Mouse (Mus musculus): Measurements from ENCODE around the gene Ring1. TPM values are rescaled to one million over a fixed set of nuclear protein-coding genes. Genes with fewer than 3 reads are reported as not detected.

The Ring1 gene
- 52.0 and 61.3 TPM in 2 replicates for polyA plus RNA-seq (2012; rRNA removed)

- H3K27me3 ChIP-seq (ENCODE audit: control insufficient read depth, insufficient read depth, low read length) = no peaks in the 10 kb centered on the region
- 2% methylated on average over 56 of the region's 58 CpGs for WGBS
- H3K4me1 ChIP-seq (ENCODE audit: control insufficient read depth, insufficient read depth, insufficient read length) = peaks cover 18% of the 10 kb centered on the region; the same call in 1 of the 2 replicates
- peak within 1 kb of the TSS; percentile 86 for H3K27ac ChIP-seq (ENCODE audit: insufficient read depth, low read length)
- peaks cover 22% of the 10 kb centered on the region for H3K36me3 ChIP-seq (ENCODE audit: control insufficient read depth, insufficient read depth, low read length)
- H3K4me3 ChIP-seq (ENCODE audit: extremely low read depth, insufficient read depth, insufficient read length) = peak within 1 kb of the TSS; percentile 83
- DNase-seq (ENCODE audit: low read depth in 1 of 2, low spot score in 2 of 2) = peak; percentile 59 to 80
- no peak for TF ChIP-seq CTCF (IDR thresholded peaks at IDR 0.05; ENCODE audit: extremely low read depth, insufficient read depth, insufficient read length, insufficient replicate concordance)
- TF ChIP-seq POLR2A (IDR thresholded peaks at IDR 0.05; ENCODE audit: low read depth, low read length) = peak; percentile 49
Measured at GRCm38 (mm10) chr17:34024317-34024821, at the start of gene Ring1. Ring1 (minus strand) TSS chr17:34024680.

GRCm38 (mm10) chr17:34072091-34072490 is 47.6 kb upstream of the Ring1 start:
- Histone ChIP-seq H3K36me3 (ENCODE audit: control insufficient read depth, insufficient read depth, low read length) (no peaks in the 10 kb centered on the region), H3K27ac (ENCODE audit: insufficient read depth, low read length) (no peak overlapping the region), H3K27me3 (ENCODE audit: control insufficient read depth, insufficient read depth, low read length) (peaks cover 2% of the 10 kb centered on the region; the same call in 1 of the 2 replicates), H3K4me3 (ENCODE audit: extremely low read depth, insufficient read depth, insufficient read length) (no peak overlapping the region), H3K4me1 (ENCODE audit: control insufficient read depth, insufficient read depth, insufficient read length) (peaks cover 19% of the 10 kb centered on the region)
- peak; percentile 28 to 54 for DNase-seq (ENCODE audit: low read depth in 1 of 2, low spot score in 2 of 2)
- no peak for TF ChIP-seq POLR2A (IDR thresholded peaks at IDR 0.05; ENCODE audit: low read depth, low read length)
- WGBS = 51% methylated on average over 5 of the region's 5 CpGs

- no peaks in the 10 kb centered on the region for H3K36me3 ChIP-seq (ENCODE audit: control insufficient read depth, insufficient read depth, low read length)
- no peak for DNase-seq (ENCODE audit: low read depth in 1 of 2, low spot score in 2 of 2)
- peaks cover 19% of the 10 kb centered on the region for H3K4me1 ChIP-seq (ENCODE audit: control insufficient read depth, insufficient read depth, insufficient read length)
- H3K27me3 ChIP-seq (ENCODE audit: control insufficient read depth, insufficient read depth, low read length) = no peaks in the 10 kb centered on the region
- no peak overlapping the region for H3K27ac ChIP-seq (ENCODE audit: insufficient read depth, low read length)
- WGBS = 41% methylated on average over 3 of the region's 3 CpGs
- H3K4me3 ChIP-seq (ENCODE audit: extremely low read depth, insufficient read depth, insufficient read length) = no peak overlapping the region
- TF ChIP-seq POLR2A (IDR thresholded peaks at IDR 0.05; ENCODE audit: low read depth, low read length) = no peak
- TF ChIP-seq CTCF (IDR thresholded peaks at IDR 0.05; ENCODE audit: extremely low read depth, insufficient read depth, insufficient read length, insufficient replicate concordance) = no peak
Measured at GRCm38 (mm10) chr17:34068864-34069263, 44.4 kb upstream of the Ring1 start.

- TF ChIP-seq POLR2A (IDR thresholded peaks at IDR 0.05; ENCODE audit: low read depth, low read length) = no peak
- no peak for TF ChIP-seq CTCF (IDR thresholded peaks at IDR 0.05; ENCODE audit: extremely low read depth, insufficient read depth, insufficient read length, insufficient replicate concordance)
- Histone ChIP-seq H3K27ac (ENCODE audit: insufficient read depth, low read length) (no peak overlapping the region), H3K4me1 (ENCODE audit: control insufficient read depth, insufficient read depth, insufficient read length) (no peaks in the 10 kb centered on the region), H3K4me3 (ENCODE audit: extremely low read depth, insufficient read depth, insufficient read length) (no peak overlapping the region), H3K36me3 (ENCODE audit: control insufficient read depth, insufficient read depth, low read length) (no peaks in the 10 kb centered on the region), H3K27me3 (ENCODE audit: control insufficient read depth, insufficient read depth, low read length) (no peaks in the 10 kb centered on the region)
- DNase-seq (ENCODE audit: low read depth in 1 of 2, low spot score in 2 of 2) = no peak
- 24% methylated on average over 7 of the region's 7 CpGs for WGBS
Measured at GRCm38 (mm10) chr17:34057224-34057623, 32.7 kb upstream of the Ring1 start.

DNA sequence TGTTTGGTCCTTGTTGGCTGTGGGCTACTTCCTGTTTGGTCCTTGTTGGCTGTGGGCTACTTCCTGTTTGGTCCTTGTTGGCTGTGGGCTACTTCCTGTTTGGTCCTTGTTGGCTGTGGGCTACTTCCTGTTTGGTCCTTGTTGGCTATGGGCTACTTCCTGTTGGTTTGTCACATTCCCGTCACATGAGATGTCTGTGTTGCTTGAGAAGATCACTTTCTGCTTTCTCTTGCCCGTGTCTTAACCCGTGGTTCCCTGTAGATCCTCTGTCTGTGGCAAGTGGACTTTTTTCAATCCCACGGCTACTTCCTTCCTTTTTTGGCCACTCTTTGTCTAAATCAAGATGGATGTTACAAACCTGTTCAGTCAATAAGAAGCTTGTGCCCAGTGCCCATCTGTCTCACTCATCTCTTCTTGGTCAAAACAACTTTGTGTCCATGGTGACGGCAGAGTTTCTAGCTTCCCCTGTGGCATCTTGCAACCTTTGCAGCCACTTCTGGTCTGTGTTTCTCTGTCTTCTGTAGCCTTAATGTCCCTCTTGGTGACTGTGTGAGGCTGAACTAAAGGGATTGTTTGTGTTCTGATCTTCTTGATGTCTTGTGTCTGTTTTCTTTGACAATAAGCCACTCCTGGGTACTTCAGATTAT is 23.0 kb upstream of the Ring1 start:
- H3K27me3 ChIP-seq (ENCODE audit: control insufficient read depth, insufficient read depth, low read length) = no peaks in the 10 kb centered on the region
- H3K27ac ChIP-seq (ENCODE audit: insufficient read depth, low read length) = peak overlapping the region; percentile 43; the same call in 1 of the 2 replicates
- TF ChIP-seq CTCF (IDR thresholded peaks at IDR 0.05; ENCODE audit: extremely low read depth, insufficient read depth, insufficient read length, insufficient replicate concordance) (no peak), POLR2A (IDR thresholded peaks at IDR 0.05; ENCODE audit: low read depth, low read length) (no peak)
- DNase-seq (ENCODE audit: low read depth in 1 of 2, low spot score in 2 of 2) = peak in 1 of 2 experiments; percentile 61
- H3K4me1 ChIP-seq (ENCODE audit: control insufficient read depth, insufficient read depth, insufficient read length) = no peaks in the 10 kb centered on the region; the same call in 1 of the 2 replicates
- WGBS = 48% methylated on average over 5 of the region's 5 CpGs
- no peak overlapping the region for H3K4me3 ChIP-seq (ENCODE audit: extremely low read depth, insufficient read depth, insufficient read length)
- H3K36me3 ChIP-seq (ENCODE audit: control insufficient read depth, insufficient read depth, low read length) = no peaks in the 10 kb centered on the region

DNA sequence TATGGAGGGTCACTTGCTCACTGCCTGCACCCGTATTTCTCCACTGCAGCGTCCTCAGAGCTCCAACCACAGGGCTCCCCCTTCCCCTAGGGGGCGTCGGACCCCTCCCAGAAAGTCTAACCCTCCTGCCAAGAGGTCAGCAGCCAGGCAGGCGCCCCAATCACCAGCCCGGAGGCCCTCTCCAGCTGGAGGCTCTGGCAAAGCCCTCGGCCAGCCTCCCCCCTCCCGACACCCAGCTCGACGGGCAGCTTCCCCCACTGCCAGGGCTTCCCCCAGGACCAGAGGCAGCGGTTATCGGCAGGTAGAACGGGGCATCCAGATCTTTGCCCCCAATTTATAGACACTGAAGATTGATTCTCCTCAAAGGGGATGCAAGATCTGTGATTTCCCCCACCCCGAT is 21.5 kb upstream of the Ring1 start:
- DNase-seq (ENCODE audit: low read depth in 1 of 2, low spot score in 2 of 2) = no peak
- no peaks in the 10 kb centered on the region for H3K36me3 ChIP-seq (ENCODE audit: control insufficient read depth, insufficient read depth, low read length)
- H3K27me3 ChIP-seq (ENCODE audit: control insufficient read depth, insufficient read depth, low read length) = no peaks in the 10 kb centered on the region
- H3K27ac ChIP-seq (ENCODE audit: insufficient read depth, low read length) = no peak overlapping the region
- no peaks in the 10 kb centered on the region; the same call in 1 of the 2 replicates for H3K4me1 ChIP-seq (ENCODE audit: control insufficient read depth, insufficient read depth, insufficient read length)
- TF ChIP-seq POLR2A (IDR thresholded peaks at IDR 0.05; ENCODE audit: low read depth, low read length) = no peak
- no peak for TF ChIP-seq CTCF (IDR thresholded peaks at IDR 0.05; ENCODE audit: extremely low read depth, insufficient read depth, insufficient read length, insufficient replicate concordance)
- no peak overlapping the region for H3K4me3 ChIP-seq (ENCODE audit: extremely low read depth, insufficient read depth, insufficient read length)
- WGBS = 91% methylated on average over 14 of the region's 14 CpGs

All from spleen, adult 2 months (tissue).